Mouse (Mus musculus) stomach, postnatal 0 days (tissue): ENCODE results near the gene 1700113H08Rik.

Experiments
- CTCF ChIP-seq: IDR thresholded peaks from 2 replicates; pipeline ENCODE4 v1.5.1; 2016; ENCODE audit warnings: antibody characterized with exemption, low read depth, mild to moderate bottlenecking, moderate library complexity
- EP300 ChIP-seq: optimal IDR thresholded peaks from 2 replicates; pipeline ENCODE3; 2016; ENCODE audit warnings: antibody characterized with exemption

- TF ChIP-seq CTCF (no peak), EP300 (no peak)
These were observed 155.0 kb downstream of the 1700113H08Rik start for GRCm38 (mm10) chr10:87212854-87213253.
